In the genomic region with DNA sequence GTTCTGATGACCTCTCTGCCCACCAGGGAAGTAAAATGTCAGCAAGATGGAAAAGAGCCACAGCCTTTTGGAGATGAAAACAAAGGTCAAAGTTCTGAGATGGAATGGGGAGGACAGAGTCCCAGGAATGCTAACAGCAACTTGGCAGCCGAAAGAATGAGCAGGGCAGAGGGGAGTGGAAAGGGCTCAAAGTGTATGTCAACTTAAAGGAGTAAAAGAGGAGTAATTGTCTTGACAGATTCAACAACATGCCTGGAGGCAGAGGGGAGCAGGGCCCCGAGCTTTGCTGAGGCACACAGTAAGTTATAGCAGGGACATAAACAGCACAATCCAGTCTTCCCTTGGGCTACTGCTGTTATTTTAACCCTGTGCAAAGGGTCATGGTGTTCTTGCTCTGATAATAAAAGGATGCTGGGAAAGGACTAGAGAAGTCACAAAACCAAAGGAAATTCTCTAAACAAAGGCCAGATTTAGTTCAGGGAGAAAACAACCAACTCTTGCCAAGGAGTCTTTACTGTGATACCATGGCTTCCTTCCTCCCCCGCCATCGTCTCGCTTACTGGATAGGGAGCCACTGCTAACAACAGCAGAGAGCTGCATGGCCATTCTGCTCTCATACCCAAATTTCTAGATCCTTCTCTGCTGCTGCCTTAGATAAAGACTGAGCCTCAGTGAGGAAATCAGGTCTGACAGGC, we compare ENCODE assay signal across 9 mouse cellular contexts. TPM values are rescaled to one million over a fixed set of nuclear protein-coding genes. Genes with fewer than 3 reads are reported as not detected.
DNase-seq lines count a peak whose midpoint lies in the region; ATAC-seq and TF ChIP-seq lines count a peak whose summit lies in the region.
"Had no signal": no experiment of that assay in that cellular context is flagged by ENCODE, and none has a peak within 500 bp of the region (broad histone marks: within the 10 kb centered on the region; RNA-seq: fewer than 3 reads in every experiment).

No protein-coding gene starts in this region.

- no peaks in the 10 kb centered on the region for H3K9me3 ChIP-seq in lung, embryonic 15.5 days
- no peaks in the 10 kb centered on the region for H3K9me3 ChIP-seq in embryonic facial prominence, embryonic 10.5 days
- no peaks in the 10 kb centered on the region for H3K9me3 ChIP-seq in neural tube, embryonic 14.5 days (ENCODE audit: control insufficient read depth, low read length)
- H3K9me3 ChIP-seq in intestine, postnatal 0 days (ENCODE audit: control insufficient read depth): no peaks in the 10 kb centered on the region

- no peak for TF ChIP-seq POLR2A in lung, adult 2 months (IDR thresholded peaks at IDR 0.05; ENCODE audit: borderline replicate concordance, extremely low read depth, low read depth, low read length)

- H3K27me3 ChIP-seq in lung, embryonic 15.5 days: no peaks in the 10 kb centered on the region
- no peaks in the 10 kb centered on the region for H3K27me3 ChIP-seq in embryonic facial prominence, embryonic 10.5 days (replicated peaks; ENCODE audit: low read depth, poor library complexity, severe bottlenecking)
- H3K27me3 ChIP-seq in neural tube, embryonic 14.5 days (ENCODE audit: control insufficient read depth, insufficient read depth, low read length): no peaks in the 10 kb centered on the region
- H3K27me3 ChIP-seq in intestine, postnatal 0 days (replicated peaks; ENCODE audit: control insufficient read depth, insufficient read depth, low read length): no peaks in the 10 kb centered on the region

- no peak for DNase-seq in lung, adult 2 months
- DNase-seq in embryonic facial prominence, embryonic 10.5 days (ENCODE audit: low spot score): peak; percentile 61
- peak; percentile 80 for DNase-seq in kidney, adult 11 months
- DNase-seq in frontal cortex, adult 2 months (ENCODE audit: extremely low spot score in 1 of 2, low spot score in 1 of 2): no peak
- no peak for DNase-seq in thymus, postnatal 0 days (ENCODE audit: low spot score)

- peak overlapping the region; percentile 13 for H3K27ac ChIP-seq in lung, embryonic 15.5 days
- peak overlapping the region; percentile 64 for H3K27ac ChIP-seq in embryonic facial prominence, embryonic 10.5 days (replicated peaks)
- no peak overlapping the region for H3K27ac ChIP-seq in neural tube, embryonic 14.5 days (ENCODE audit: low read depth, low read length)
- no peak overlapping the region for H3K27ac ChIP-seq in intestine, postnatal 0 days (ENCODE audit: low read depth, low read length)
- H3K27ac ChIP-seq: left cerebral cortex, adult 2 months had no signal

- TF ChIP-seq CTCF in lung, adult 2 months (IDR thresholded peaks at IDR 0.05; ENCODE audit: insufficient read depth, low read length): no peak
- no peak for TF ChIP-seq CTCF in intestine, postnatal 0 days (IDR thresholded peaks at IDR 0.05; ENCODE audit: low read depth)

- H3K4me3 ChIP-seq in lung, embryonic 15.5 days: no peak overlapping the region
- no peak overlapping the region for H3K4me3 ChIP-seq in lung, adult 2 months (replicated peaks; ENCODE audit: extremely low read depth, low read depth, low read length)
- no peak overlapping the region for H3K4me3 ChIP-seq in embryonic facial prominence, embryonic 10.5 days
- no peak overlapping the region for H3K4me3 ChIP-seq in neural tube, embryonic 14.5 days (ENCODE audit: low read depth, low read length)
- no peak overlapping the region for H3K4me3 ChIP-seq in intestine, postnatal 0 days (ENCODE audit: low read depth, low read length)
- H3K4me3 ChIP-seq: left cerebral cortex, adult 2 months had no signal

- ATAC-seq in lung, embryonic 15.5 days (ENCODE audit: borderline replicate concordance, extremely low read depth, low FRiP score, low TSS enrichment): 0 out of 2 replicates have a peak, but pooled peaks have one; percentile 50
- ATAC-seq in neural tube, embryonic 14.5 days (ENCODE audit: low read depth): peak; percentile 38; the same call in 1 of the 2 replicates
- ATAC-seq in intestine, postnatal 0 days: no peak

- peaks cover 45% of the 10 kb centered on the region for H3K4me1 ChIP-seq in lung, embryonic 15.5 days
- H3K4me1 ChIP-seq in lung, adult 2 months (ENCODE audit: control insufficient read depth, insufficient read depth, low read length): peaks cover 6% of the 10 kb centered on the region
- H3K4me1 ChIP-seq in embryonic facial prominence, embryonic 10.5 days: peaks cover 61% of the 10 kb centered on the region
- no peaks in the 10 kb centered on the region for H3K4me1 ChIP-seq in neural tube, embryonic 14.5 days (ENCODE audit: control insufficient read depth, insufficient read depth, low read length)
- H3K4me1 ChIP-seq in intestine, postnatal 0 days (replicated peaks; ENCODE audit: control insufficient read depth, insufficient read depth, low read length): no peaks in the 10 kb centered on the region

- no peaks in the 10 kb centered on the region for H3K36me3 ChIP-seq in lung, embryonic 15.5 days
- H3K36me3 ChIP-seq in embryonic facial prominence, embryonic 10.5 days (replicated peaks): no peaks in the 10 kb centered on the region
- no peaks in the 10 kb centered on the region for H3K36me3 ChIP-seq in neural tube, embryonic 14.5 days (ENCODE audit: control insufficient read depth, insufficient read depth, low read length)
- H3K36me3 ChIP-seq in intestine, postnatal 0 days (ENCODE audit: control insufficient read depth, insufficient read depth): no peaks in the 10 kb centered on the region

- no peak overlapping the region for H3K9ac ChIP-seq in lung, embryonic 15.5 days
- H3K9ac ChIP-seq in neural tube, embryonic 14.5 days (replicated peaks; ENCODE audit: low read depth, low read length): no peak overlapping the region
- no peak overlapping the region for H3K9ac ChIP-seq in intestine, postnatal 0 days (ENCODE audit: low read depth, low read length)

- no peak overlapping the region for H3K4me2 ChIP-seq in lung, embryonic 15.5 days
- no peak overlapping the region for H3K4me2 ChIP-seq in neural tube, embryonic 14.5 days (ENCODE audit: low read depth, low read length)
- no peak overlapping the region for H3K4me2 ChIP-seq in intestine, postnatal 0 days (replicated peaks; ENCODE audit: low read depth)

- 49% methylated on average over 5 of the region's 5 CpGs for WGBS in lung, embryonic 15.5 days
- 39% methylated on average over 5 of the region's 5 CpGs for WGBS in lung, adult 2 months
- WGBS in embryonic facial prominence, embryonic 10.5 days: 12% methylated on average over 5 of the region's 5 CpGs
- WGBS in neural tube, embryonic 14.5 days: 39% methylated on average over 5 of the region's 5 CpGs
- WGBS in intestine, postnatal 0 days: 45% methylated on average over 5 of the region's 5 CpGs

RNA-seq across cellular contexts. Expression of a gene that starts 56.0 kb away (rescaled TPM):
- polyA plus RNA-seq in lung, embryonic 15.5 days (2015; fragmentation: Nextera tagmentation; extraction: Ambion mirVana): 4.1 and 4.9 TPM in 2 replicates
- 4.5 and 6.0 TPM in 2 replicates for polyA plus RNA-seq in lung, adult 2 months (2012; rRNA removed)
- 3.4 and 3.7 TPM in 2 replicates for polyA plus RNA-seq in embryonic facial prominence, embryonic 10.5 days (2016; fragmentation: Nextera tagmentation; extraction: Ambion mirVana)
- 1.6 and 1.8 TPM in 2 replicates for polyA plus RNA-seq in neural tube, embryonic 14.5 days (2014; fragmentation: Nextera tagmentation; extraction: Ambion mirVana)
- 1.4 and 1.8 TPM in 2 replicates for polyA plus RNA-seq in intestine, postnatal 0 days (2015; fragmentation: Nextera tagmentation; extraction: Ambion mirVana)
- 3.1 and 3.5 TPM in 2 replicates for polyA plus RNA-seq in frontal cortex, adult 2 months (2012; rRNA removed)
- polyA plus RNA-seq in thymus, postnatal 0 days (2015; fragmentation: Nextera tagmentation; extraction: Ambion mirVana): 0.65 and 0.81 TPM in 2 replicates

Comparison
In these comparisons a context has a peak if more than half of its experiments do, and no peak if none do; other contexts are left out.
1. H3K27ac ChIP-seq: peak in lung, embryonic 15.5 days (single experiment) and embryonic facial prominence, embryonic 10.5 days (single experiment); none in neural tube, embryonic 14.5 days (single experiment) and intestine, postnatal 0 days (single experiment).
2. DNase-seq: peak in embryonic facial prominence, embryonic 10.5 days (single experiment) and kidney, adult 11 months (single experiment); none in lung, adult 2 months (single experiment), frontal cortex, adult 2 months (0 of 2) and thymus, postnatal 0 days (single experiment).